Mouse (Mus musculus) neural tube, embryonic 14.5 days (tissue): ENCODE results near the gene Zzz3. TPM values are rescaled to one million over a fixed set of nuclear protein-coding genes. Genes with fewer than 3 reads are reported as not detected.
"Not testable (repeated sequence)": the region's sequence is repeated elsewhere in the genome, so short reads cannot be mapped to it uniquely, and the experiment has no call there.

Experiments
- ATAC-seq: fragments of 200-750 bp; cut with Nextera tagmentation; 2 replicates; pipeline ENCODE4 v1.8.0; 2017; ENCODE audit warnings: low read depth, mild to moderate bottlenecking, moderate TSS enrichment, moderate library complexity
- H3K27ac ChIP-seq: fragments of 300-500 bp; sonication (generic); 2 replicates; pipeline ENCODE4 v1.5.1; 2014; ENCODE audit warnings: low read depth, mild to moderate bottlenecking, control low read depth, low read length, moderate library complexity, mixed read lengths
- H3K27me3 ChIP-seq: fragments of 300-500 bp; sonication (generic); 2 replicates; pipeline ENCODE4 v1.6.1; 2014; ENCODE audit warnings: low read length; ENCODE audit not compliant: control insufficient read depth, insufficient read depth
- H3K36me3 ChIP-seq: fragments of 300-500 bp; sonication (generic); 2 replicates; pipeline ENCODE4 v1.6.1; 2014; ENCODE audit warnings: low read length, mixed read lengths; ENCODE audit not compliant: control insufficient read depth, insufficient read depth
- H3K4me1 ChIP-seq: fragments of 300-500 bp; sonication (generic); 2 replicates; pipeline ENCODE4 v1.6.1; 2014; ENCODE audit warnings: low read length; ENCODE audit not compliant: control insufficient read depth, insufficient read depth
- H3K4me2 ChIP-seq: fragments of 300-500 bp; sonication (generic); 2 replicates; pipeline ENCODE4 v1.6.1; 2014; ENCODE audit warnings: mild to moderate bottlenecking, low read depth, low read length, control low read depth
- H3K4me3 ChIP-seq: fragments of 300-500 bp; sonication (generic); 2 replicates; pipeline ENCODE4 v1.5.1; 2014; ENCODE audit warnings: low read depth, low read length, control low read depth, mixed read lengths
- H3K9ac ChIP-seq: fragments of 300-500 bp; sonication (generic); replicated peaks from 2 replicates; pipeline ENCODE4 v1.6.1; 2014; ENCODE audit warnings: low read depth, mild to moderate bottlenecking, control low read depth, low read length, mixed read lengths
- H3K9me3 ChIP-seq: fragments of 300-500 bp; sonication (generic); 2 replicates; pipeline ENCODE4 v1.6.1; 2016; ENCODE audit warnings: low read length; ENCODE audit not compliant: control insufficient read depth
- WGBS: fragments of 180-500 bp; shearing (Covaris S2); extraction: QIAGEN DNeasy Blood & Tissue Kit; methylation state at CpG from one replicate; pipeline ENCODE4 v1.1.7; 2014; 5-methylcytosine and 5-hydroxymethylcytosine counted together
- polyA plus RNA-seq: library from polyadenylated mRNA; unstranded; fragments of >200 nt; fragmentation: Nextera tagmentation; extraction: Ambion mirVana; gene quantifications from 2 replicates; pipeline ENCODE4 v1.2.1, GENCODE M21; 2014

Gene Zzz3
- polyA plus RNA-seq, 1 experiment from 2014 or later: 36.3 TPM

GRCm38 (mm10) chr3:152457308-152458035, 62.2 kb downstream of the Zzz3 start:
- no peak for ATAC-seq
- H3K4me2 ChIP-seq: no peak overlapping the region
- WGBS: 93% methylated on average over 2 of the region's 2 CpGs
- H3K4me3 ChIP-seq: no peak overlapping the region
- no peaks in the 10 kb centered on the region for H3K4me1 ChIP-seq
- H3K36me3 ChIP-seq: peaks cover 7% of the 10 kb centered on the region; the same call in 1 of the 2 replicates
- H3K27me3 ChIP-seq: no peaks in the 10 kb centered on the region
- no peak overlapping the region for H3K9ac ChIP-seq
- no peaks in the 10 kb centered on the region for H3K9me3 ChIP-seq
- H3K27ac ChIP-seq: no peak overlapping the region

- not testable (repeated sequence) for ATAC-seq, H3K4me2 ChIP-seq, H3K4me3 ChIP-seq, H3K9ac ChIP-seq, H3K27me3 ChIP-seq, H3K27ac ChIP-seq, H3K36me3 ChIP-seq, H3K4me1 ChIP-seq, H3K9me3 ChIP-seq
- 93% methylated on average over 4 of the region's 4 CpGs for WGBS
These were observed 63.6 kb downstream of the Zzz3 start for GRCm38 (mm10) chr3:152458875-152459274.

DNA sequence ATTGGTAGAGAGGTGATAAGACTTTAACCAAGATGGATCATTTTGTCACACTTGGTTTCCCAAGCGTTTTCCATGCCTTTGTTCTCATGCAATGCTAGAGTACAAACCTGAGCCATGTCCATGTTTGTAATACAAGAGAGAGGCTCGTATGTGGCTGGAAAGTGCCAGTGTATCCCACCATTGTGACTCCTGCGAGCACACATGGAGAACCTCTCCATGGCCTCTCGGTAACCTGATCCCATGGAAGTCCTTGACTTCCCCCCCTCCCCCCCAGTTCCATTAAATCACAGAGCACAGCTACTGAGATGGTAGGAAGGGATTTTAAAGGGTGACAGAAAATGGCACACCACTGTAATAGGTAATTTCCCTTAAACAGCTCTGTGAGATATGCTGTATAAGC, 65.5 kb downstream of the Zzz3 start:
- no peaks in the 10 kb centered on the region for H3K4me1 ChIP-seq
- H3K4me2 ChIP-seq: no peak overlapping the region
- no peak for ATAC-seq
- WGBS: 58% methylated on average over 4 of the region's 4 CpGs
- no peak overlapping the region for H3K9ac ChIP-seq
- no peaks in the 10 kb centered on the region for H3K27me3 ChIP-seq
- no peak overlapping the region for H3K4me3 ChIP-seq
- no peak overlapping the region for H3K27ac ChIP-seq
- peaks cover 7% of the 10 kb centered on the region; the same call in 1 of the 2 replicates for H3K36me3 ChIP-seq
- no peaks in the 10 kb centered on the region for H3K9me3 ChIP-seq

- no peak for ATAC-seq
- H3K4me1 ChIP-seq: no peaks in the 10 kb centered on the region
These were observed 66.8 kb downstream of the Zzz3 start for GRCm38 (mm10) chr3:152462038-152462547.

GRCm38 (mm10) chr3:152462900-152463299, 67.6 kb downstream of the Zzz3 start:
- Histone ChIP-seq H3K27ac (no peak overlapping the region), H3K4me2 (no peak overlapping the region), H3K9me3 (no peaks in the 10 kb centered on the region), H3K36me3 (no peaks in the 10 kb centered on the region; the same call in 1 of the 2 replicates), H3K9ac (no peak overlapping the region), H3K4me1 (no peaks in the 10 kb centered on the region), H3K4me3 (no peak overlapping the region), H3K27me3 (no peaks in the 10 kb centered on the region)
- ATAC-seq: no peak
- 95% methylated on average over 10 of the region's 10 CpGs for WGBS

More at GRCm38 (mm10) chr3:152462038-152462547, 66.8 kb downstream of the Zzz3 start:
- H3K36me3 ChIP-seq: no peaks in the 10 kb centered on the region; the same call in 1 of the 2 replicates
- whole genome bisulfite sequencing: 93% methylated on average over 10 of the region's 10 CpGs
- no peak overlapping the region for H3K4me2 ChIP-seq
- no peak overlapping the region for H3K9ac ChIP-seq
- H3K27me3 ChIP-seq: no peaks in the 10 kb centered on the region
- H3K4me3 ChIP-seq: no peak overlapping the region
- no peak overlapping the region for H3K27ac ChIP-seq
- no peaks in the 10 kb centered on the region for H3K9me3 ChIP-seq

DNA sequence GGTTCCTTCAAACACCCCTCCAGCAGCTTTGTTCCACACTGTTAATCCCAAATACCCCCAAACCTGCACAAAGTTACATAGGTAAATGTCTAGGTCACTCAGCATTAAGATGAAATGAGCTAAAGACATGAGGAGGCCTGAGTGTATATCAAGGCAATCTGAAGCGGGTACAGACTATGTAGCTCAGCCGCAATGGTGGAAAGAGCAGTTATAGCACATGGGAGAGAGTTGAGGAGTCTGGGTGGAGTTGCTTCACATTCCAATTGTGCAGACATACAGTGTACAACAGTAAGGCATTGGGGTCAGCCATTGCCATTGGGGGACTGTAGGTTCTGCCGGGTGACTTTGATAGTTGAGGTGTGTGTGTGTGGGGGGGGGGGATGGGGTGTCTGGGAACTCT, 69.2 kb downstream of the Zzz3 start:
- Histone ChIP-seq H3K27me3 (no peaks in the 10 kb centered on the region), H3K4me1 (no peaks in the 10 kb centered on the region), H3K9ac (no peak overlapping the region), H3K4me3 (no peak overlapping the region), H3K4me2 (no peak overlapping the region), H3K9me3 (no peaks in the 10 kb centered on the region), H3K27ac (no peak overlapping the region), H3K36me3 (no peaks in the 10 kb centered on the region; the same call in 1 of the 2 replicates)
- ATAC-seq: no peak
- WGBS: 90% methylated on average over 3 of the region's 3 CpGs

DNA sequence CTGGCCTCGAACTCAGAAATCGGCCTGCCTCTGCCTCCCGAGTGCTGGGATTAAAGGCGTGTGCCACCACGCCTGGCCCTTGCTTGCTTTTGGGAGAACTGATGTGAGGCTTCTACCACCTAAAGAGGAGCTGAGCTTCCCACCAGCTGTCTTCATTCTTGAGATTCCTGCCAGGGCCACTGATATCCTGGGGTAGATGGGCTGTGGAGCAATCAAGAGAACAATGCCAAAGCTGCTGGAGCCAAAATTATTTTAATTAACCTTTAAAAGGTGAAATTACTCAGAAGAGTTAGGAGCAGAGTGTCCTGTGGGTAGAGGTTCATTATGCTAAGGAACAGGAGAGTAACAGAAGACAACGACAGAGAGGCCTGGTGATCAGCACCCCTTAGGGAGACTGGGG, 70.1 kb downstream of the Zzz3 start:
- H3K9me3 ChIP-seq: no peaks in the 10 kb centered on the region
- H3K4me2 ChIP-seq: no peak overlapping the region
- ATAC-seq: no peak
- no peaks in the 10 kb centered on the region for H3K27me3 ChIP-seq
- no peak overlapping the region for H3K9ac ChIP-seq
- H3K36me3 ChIP-seq: no peaks in the 10 kb centered on the region; the same call in 1 of the 2 replicates
- no peak overlapping the region for H3K27ac ChIP-seq
- H3K4me3 ChIP-seq: no peak overlapping the region
- H3K4me1 ChIP-seq: no peaks in the 10 kb centered on the region
- 78% methylated on average over 5 of the region's 6 CpGs for WGBS

DNA sequence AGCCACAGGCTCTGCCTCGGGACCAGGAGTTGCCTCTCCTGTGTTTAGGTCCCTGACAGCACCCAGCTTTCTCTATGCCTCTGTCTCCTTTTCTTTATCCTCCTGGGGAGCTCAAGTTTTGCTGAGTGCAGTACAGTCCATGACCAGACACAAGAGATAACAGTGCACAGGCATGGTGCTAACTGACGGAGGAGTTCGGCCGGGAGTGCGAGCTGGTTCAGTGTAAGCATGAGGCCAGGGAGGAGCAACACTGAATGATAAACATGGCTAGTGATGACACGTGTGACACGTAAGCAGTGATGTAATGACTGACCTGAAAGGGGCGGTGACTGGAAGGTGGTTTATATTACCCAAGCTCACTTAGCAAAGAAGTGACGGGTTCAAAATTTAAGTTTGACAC, 71.6 kb downstream of the Zzz3 start:
- H3K4me1 ChIP-seq: no peaks in the 10 kb centered on the region
- H3K9ac ChIP-seq: no peak overlapping the region
- H3K4me2 ChIP-seq: no peak overlapping the region
- H3K4me3 ChIP-seq: no peak overlapping the region
- no peaks in the 10 kb centered on the region for H3K9me3 ChIP-seq
- no peak for ATAC-seq
- H3K27ac ChIP-seq: no peak overlapping the region
- WGBS: 93% methylated on average over 9 of the region's 9 CpGs
- H3K27me3 ChIP-seq: no peaks in the 10 kb centered on the region
- H3K36me3 ChIP-seq: no peaks in the 10 kb centered on the region; the same call in 1 of the 2 replicates

- 88% methylated on average over 4 of the region's 4 CpGs for WGBS
- no peaks in the 10 kb centered on the region for H3K4me1 ChIP-seq
- no peak overlapping the region for H3K4me2 ChIP-seq
- no peak overlapping the region for H3K4me3 ChIP-seq
- no peak overlapping the region for H3K27ac ChIP-seq
- no peaks in the 10 kb centered on the region for H3K36me3 ChIP-seq
- H3K9ac ChIP-seq: no peak overlapping the region
- ATAC-seq: no peak
- H3K27me3 ChIP-seq: no peaks in the 10 kb centered on the region
- H3K9me3 ChIP-seq: no peaks in the 10 kb centered on the region
These were observed 72.0 kb downstream of the Zzz3 start for GRCm38 (mm10) chr3:152467312-152467711.
